Mouse (Mus musculus): ENCODE results near the gene Stip1.

DNA sequence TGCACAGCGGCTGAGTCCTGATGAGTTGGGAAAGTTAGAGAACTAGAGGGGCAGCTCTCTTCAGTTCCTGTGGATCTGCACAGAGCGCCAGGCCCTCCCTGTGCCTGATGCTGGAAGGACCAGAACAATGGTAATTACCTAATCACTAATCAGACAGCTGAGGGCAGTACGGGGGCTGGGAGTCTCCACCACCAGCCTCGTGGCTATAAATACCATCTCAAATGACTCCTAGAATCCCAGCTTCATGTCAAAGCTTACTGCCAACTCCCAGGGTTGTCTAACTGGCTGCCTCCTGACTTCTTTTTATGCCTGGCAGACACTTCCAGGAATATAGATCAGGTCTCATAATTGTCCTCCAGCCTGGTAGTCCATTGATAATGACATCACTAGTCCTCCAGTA lies 4.9 kb upstream of the Stip1 start:
- TF ChIP-seq CTCF (conservative IDR thresholded peaks at IDR 0.05; ENCODE audit: low read length) (no peak), NANOG (IDR thresholded peaks at IDR 0.05; ENCODE audit: borderline replicate concordance, low read length) (no peak), POU5F1 (IDR thresholded peaks at IDR 0.05; ENCODE audit: borderline replicate concordance, low read length) (no peak)

All from E14TG2a.4 (cell line).